Mouse (Mus musculus) neural tube, embryonic 10.5 days (tissue): ENCODE measurements around the gene Peli1.

ENCODE experiments used
- DNase-seq: peaks from one replicate; pipeline ENCODE4 v3.0.0-alpha.2; 2017; ENCODE audit warnings: low spot score; ENCODE audit errors: extremely low spot score

The Peli1 gene

DNA sequence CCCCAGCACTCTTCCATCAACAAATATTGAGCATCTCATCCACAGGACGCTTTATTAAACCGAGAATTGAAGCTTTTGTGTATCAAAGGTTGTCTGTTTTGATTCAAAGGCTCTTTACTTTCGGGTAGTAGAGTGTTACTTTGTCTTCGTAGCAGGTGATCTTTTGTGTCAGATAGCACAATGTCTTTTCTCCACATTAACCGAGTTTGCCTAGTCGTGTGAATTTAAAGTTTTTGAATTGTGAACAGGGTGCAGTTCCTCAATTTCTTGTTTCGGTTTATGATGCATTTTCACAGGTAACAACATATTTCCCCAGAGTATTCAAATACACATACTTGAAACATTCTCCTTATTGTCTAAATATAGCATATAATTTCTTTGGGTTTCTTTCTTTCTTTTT is 1.5 kb downstream of the Peli1 start:
- no peak for DNase-seq

DNA sequence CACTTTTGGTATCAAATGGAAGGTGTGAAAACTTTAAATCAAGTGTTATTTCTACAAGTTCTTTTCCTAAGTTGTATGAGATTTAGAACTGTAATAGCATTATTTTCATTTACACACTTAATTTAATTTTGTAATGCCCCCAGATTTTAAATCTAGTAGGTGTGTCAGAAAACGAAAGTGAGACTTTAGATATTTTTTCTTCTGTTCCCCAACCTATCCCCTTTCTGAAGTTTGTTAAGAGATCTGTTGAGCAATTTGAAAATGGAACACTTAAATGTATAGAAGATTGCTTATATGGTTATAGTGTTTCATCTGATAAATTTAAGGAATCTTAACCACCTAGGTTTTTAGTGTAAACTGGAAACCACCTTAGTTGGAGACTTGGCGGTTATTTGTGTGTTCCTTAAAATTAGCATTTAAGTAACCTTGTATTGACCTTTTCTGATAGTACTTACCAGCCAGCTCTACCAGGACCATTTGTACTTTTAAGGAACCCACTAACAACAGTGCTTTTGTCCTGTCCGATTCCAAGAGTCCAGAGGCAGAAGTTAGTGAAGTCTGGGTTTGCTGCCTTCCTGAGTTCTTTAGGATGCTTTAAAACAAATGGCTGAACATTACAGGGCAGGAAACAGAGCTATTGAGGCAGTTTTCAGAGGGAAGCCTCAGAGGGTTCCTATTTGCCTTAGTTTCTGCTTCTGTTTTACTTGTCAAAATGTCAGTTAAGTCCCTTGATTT is 2.2 kb downstream of the Peli1 start:
- no peak for DNase-seq

DNA sequence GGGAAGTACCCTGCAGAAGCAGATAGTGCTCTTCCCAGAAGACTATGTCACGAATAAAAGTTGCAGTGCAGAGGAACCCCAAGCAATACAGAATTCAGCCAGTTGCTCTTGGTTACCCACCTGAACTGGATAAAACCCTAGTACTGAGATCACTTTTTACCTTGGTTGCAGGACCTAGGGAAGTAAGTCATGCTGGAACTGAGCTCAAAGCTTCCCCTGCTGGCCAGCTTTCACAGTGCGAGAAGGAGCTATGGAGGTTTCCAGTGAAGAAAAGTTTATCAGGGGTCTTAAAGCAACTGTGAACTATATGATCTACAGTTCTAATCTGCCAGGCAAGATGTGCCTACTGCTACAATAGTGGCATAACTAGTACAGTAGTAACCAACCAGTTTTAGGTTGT is 5.5 kb downstream of the Peli1 start:
- DNase-seq, result no peak

DNA sequence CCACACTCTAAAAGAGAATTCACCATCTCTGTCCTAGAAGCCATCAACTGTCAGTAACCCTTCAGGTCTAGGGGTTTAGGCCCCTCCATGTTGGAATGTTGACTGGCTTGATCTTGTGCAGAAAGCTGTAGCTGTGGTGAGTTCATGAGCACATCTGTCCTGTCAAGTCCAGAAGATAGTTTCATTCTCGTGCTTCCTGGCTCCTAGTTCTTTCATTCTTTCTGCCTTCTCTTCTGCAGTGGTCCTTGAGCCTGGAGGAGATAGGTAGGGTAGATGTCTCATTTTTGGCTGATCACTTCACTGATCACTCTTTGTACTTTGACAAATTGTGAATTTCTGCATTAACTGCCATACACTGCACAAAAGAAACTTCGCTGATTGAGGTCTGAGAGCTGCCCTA is 7.4 kb downstream of the Peli1 start:
- no peak for DNase-seq

DNA sequence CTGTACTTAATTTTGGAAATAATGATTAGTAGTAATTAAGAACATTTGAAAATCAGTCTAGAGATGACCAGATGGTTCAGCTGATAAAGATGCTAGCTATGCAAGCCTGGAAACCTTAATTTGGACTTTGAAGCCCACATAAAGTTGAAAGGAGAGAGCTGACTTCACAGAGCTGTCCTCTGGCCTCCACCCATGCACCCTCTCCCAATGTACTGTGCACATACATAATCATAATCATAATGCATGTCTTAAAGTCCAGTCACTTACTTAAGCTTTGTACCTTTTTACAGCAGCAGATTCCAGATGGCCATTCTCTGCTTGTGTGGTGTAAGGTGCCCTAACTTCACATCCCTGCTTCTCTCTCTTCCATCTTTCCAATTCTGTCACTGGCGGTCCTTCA is 9.6 kb downstream of the Peli1 start:
- DNase-seq, result no peak

DNA sequence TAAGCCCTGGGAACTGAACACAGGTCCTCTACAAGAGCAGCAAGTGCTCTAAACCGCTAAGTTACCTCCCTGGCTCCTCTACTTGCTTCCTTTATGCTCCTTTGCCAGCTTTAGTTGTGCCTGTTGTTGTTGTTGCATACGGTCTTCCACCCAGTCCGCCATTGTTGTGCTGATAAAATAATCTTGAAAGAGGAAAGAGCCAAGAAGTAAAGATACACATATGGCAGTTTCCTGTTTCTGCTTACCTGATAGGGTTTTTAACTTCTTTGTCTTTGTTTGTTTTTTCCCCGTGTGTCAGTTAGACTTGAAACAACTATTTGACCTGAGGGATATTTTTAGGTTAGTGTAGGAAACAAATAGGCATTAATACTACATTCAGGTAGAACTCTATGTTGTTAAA is 10.2 kb downstream of the Peli1 start:
- DNase-seq, result no peak

DNA sequence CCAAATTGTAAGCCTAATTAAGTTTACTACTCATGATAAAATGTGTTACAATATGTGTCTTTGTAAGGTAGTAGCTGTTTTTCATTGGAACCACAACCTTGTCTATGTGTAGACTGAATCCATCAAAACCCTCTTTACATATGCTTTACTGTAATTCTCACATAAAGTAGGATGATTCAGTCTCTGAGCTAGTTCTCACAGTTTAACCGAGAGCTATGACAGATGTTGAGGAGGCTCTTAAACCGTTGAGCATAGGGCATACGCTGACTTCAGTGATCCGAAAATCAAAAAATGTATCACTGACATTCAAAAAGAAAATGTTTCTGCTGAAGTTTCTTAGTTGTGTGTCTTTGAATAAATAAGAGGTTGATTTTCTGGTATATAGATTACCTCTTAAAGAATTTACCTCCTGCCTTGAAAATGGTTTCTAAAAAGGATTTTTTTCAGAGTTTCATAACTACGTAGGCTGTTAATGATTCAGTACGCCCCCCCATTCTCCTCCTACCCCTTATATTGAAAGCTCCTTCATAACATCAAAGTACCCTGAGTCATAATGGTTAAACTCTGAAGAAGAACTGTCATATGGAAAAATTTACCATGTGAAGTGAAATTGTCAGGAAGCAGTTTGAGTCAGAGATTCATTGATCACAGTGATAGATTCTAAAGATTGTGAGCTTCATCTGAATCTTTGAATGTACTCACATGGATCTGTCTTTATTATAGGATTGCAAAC is 11.3 kb downstream of the Peli1 start:
- no peak for DNase-seq

DNA sequence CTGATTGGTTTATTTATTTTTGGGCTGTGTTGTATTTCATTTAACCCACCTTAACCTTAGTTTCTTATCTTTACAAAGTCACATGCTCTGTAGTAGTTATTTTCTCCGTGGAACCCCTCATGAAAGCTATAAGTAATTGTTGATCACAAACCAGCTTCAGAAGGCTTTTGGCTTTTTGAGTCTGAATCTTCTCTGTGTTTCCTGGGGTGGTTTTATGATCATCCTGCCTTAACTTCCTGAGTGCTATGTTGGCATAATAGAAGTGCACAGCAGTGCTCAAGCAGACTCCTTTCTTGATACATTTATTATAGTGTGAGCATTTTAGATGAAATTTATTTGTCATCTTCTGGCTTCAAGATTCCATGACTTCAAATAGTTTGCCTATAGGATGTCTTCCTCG is 12.1 kb downstream of the Peli1 start:
- no peak for DNase-seq

DNA sequence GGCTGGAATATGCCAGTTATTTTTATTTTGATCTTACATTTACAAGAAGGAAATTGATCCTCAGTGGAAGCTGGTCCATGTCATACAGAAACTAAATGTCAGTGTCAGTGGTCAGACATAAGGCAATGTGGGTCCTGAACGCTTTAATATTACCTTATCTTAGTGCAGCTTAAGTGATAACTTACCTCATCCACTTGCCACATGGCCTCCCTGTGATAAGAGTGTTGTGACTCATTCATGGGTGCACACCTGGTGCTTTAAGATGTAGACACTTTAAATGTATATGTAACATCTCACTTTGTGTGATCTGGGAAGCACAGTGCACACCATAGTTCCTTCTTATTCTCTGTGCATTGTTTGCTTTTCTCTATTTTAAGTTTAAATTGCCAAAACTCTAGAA is 14.3 kb downstream of the Peli1 start:
- no peak for DNase-seq

DNA sequence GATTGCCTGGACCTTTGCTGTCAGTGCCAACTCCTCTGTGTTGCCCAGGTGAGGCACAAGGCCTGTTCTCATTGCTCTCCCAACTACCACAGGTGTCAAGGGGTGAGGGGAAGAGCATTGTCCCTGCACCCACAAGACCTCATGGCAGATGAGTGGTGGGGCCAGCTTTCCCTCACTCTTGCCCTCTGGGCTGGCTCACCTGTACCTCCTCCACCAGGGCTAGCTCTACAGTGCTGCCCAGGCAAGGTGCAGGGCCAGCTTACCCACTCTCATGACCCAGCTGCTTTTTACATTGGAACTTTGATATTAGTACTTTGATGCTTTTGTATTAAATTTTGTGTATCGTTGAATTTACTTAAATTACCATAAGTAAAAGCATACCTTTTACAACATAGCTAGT is 16.0 kb downstream of the Peli1 start:
- DNase-seq, result no peak

DNA sequence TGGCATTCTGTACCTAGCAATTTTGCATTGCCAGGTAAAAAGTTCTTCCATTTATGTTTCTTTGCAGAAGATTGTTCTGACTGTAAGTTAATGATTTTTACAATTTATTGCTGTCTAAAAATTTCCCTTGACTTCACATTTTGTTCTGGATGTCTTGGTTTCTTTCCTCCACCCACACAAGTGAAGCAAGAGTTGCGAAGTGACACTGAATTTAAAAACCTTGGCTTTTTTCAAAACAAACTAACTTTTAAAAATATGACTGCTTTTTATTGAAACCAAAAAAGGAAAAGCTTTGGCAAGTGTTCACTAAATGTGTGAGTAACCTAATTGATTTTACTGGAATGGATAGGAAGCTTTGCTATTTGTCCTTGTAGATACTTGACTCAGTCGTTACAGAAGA is 18.2 kb downstream of the Peli1 start:
- no peak for DNase-seq

DNA sequence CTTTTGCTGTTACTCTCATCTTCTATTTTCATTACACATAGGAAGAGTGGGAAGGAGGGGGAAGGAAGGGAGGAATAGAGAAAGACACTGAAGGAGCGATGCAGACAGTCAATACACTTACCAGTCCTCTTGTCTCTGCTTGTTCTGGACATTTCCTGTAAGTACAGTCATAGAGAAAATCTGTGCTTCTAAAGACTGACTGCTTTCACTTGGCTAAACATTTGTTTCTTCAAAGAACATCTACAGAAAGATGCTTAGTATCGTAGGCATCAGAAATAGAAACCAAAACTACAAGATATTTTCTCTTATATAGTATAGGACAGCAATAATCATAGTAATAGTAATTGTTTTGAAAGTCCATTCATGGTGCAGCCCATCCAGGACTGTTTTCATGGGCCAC is 23.4 kb downstream of the Peli1 start:
- no peak for DNase-seq

DNA sequence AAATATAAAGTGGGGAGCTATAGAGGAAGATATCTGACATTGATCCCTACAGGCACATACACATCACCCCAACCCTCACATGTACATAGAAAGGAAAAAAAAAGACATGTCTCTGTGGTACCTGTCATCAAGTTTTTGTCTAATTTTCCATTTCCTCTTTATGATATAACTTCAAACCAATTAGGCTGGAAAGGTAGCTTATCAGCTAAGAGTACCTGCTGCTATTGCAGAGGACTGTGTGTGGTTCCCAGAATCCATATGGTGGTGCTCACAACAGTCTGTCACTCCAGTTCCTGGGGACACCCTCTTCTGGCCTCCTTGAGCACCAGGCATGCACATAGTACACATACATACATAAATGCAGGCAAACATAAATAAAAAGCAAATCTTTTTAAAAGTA is 24.7 kb downstream of the Peli1 start:
- DNase-seq, result no peak

DNA sequence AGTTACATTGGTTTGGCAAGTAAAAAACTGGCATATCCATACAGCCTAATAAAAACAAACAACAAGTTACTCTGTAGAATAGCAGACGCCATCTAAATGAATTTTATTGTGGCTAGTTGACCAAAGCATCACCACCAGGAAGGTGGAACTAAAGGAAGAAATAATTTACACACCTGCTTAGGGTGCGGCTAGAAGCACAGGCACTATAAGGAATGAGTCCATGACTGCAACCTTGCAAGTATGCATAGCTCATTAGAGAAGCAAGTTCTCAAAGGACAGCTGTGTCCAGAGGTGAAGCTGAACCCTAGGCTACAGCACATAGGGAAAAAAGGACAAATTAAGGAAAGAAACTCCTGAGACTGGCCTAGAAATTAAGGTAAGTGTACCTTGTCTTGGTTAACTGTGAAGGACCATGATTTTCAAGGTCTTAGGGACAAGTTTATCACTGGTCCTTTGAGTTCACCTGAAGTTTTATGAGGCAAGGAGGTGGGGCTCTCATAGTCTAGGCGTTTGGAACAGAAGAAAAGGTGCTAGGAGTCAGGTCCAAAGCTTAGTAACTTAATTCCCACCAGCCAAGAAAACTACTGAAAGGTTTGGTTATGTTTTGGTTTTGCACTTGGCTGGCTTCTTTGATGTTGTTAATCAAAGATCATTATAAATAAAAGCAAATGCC is 25.7 kb downstream of the Peli1 start:
- no peak for DNase-seq

DNA sequence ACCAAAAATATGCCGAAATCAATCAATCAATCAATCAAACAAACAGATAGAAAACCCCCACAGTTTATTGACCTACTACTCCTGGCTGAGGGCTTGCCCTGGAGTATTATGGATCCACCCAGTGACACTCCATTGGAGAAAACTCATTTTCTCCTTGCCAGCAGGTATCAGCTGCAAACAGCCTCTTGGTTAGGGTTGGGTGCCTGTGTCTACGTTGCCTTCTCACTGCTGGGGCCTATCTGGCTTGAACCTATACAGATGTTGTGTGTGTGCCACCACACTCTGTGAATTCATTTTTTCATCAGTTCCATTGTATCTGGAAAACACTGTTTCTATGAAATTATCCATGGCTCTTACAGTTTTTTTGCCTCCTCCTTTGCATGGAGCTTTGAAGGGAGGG is 30.6 kb downstream of the Peli1 start:
- no peak for DNase-seq

DNA sequence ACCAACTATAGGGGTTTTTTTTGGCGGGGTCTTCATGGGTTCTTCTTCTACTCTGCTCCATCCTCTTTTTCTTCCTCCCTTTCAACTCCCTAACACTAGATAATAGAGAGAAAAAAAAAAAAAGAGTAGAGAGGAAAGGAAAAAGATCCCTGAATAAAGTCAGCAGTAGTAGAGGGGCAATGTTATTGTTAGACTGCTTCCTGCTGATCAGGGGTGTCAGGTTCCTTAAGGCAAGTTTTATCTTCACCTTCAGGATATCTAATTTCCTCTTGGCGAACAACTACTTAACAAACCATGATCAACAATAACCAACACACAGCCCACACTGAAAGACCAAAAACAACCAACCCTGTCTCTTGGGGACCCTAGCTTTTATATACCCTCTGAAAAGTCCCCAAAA is 31.3 kb downstream of the Peli1 start:
- DNase-seq, result no peak

DNA sequence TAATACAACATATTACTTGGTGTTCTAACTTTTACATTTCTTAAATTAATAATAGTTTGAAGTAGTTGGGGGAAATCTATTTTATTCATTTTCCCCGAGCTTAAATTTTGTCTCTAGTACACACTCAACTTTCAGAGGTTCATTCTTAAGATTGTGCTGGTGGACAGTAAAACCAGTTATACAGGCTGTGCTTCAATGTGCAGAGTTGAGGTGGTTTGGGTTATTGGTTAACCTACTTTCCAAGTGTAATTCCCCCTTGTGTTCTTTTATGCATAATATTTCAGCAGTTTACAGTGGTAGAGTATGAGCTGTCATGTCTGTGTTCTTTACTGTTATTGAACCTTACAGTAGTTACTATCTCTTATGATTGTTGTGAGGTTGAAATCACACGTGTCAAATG is 40.6 kb downstream of the Peli1 start:
- DNase-seq, result no peak

DNA sequence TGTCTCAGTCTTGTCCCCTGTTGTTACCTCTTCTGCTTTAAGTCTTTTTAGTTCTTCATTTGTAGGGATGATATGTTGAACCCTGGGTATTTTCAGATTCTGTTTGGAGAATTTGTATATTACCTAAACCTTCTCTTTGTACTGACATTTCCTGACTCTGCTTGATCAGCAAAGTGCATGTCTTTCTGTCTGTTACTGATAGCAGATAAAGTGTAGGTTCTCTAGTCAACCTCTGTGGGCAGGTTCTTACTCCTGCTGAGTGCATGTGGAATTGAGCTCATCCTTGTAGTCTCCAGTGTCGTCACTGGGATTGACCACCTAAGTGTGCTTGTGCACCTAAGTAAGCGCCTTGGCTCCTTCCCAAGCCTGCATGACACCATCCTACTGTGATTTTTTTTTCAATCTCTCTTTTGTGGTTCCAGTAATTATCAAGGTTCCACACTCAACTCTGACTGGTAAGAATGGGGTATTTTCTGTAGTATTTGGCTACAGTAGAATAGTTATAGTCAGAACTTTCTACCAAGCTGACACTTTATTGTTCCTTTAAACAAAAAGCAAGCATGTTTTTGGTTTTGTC is 43.9 kb downstream of the Peli1 start:
- no peak for DNase-seq

DNA sequence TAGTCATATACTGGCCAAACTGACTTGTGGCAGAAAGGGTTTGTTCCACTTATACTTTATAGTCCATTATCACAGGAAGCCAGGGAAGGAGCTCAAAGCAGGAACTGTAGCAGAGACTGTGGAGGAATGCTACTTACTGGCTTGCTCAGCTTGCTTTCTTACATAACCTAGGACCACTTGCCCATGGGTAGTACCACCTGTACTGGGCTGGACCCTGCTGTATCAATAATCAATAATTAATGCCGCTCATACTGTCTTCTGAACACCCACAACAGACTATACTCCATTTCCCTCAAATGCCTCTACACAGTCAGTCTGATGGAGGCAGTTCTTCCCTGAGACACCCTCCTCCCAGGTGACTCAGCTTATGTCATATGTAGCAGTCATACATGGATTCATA is 48.4 kb downstream of the Peli1 start:
- no peak for DNase-seq

DNA sequence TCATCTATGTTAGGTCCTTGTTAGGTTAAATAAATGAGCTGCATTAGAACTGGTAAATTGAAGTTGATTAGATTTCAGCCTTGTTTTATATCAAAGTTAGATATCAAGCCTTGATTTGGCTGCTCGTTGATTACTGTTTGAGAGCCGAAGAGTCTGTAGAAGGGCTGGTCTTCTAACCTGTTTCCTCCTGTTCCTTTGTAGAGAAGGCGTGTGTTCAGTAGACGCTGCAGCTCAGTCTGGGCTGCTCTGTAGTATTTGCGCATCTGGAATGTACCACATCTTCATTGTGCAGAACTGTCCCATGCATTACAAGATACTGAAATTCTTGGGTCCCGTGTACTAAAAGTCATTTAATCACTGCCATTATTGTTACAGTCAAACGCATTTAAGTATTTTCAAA is 50.2 kb downstream of the Peli1 start:
- no peak for DNase-seq

DNA sequence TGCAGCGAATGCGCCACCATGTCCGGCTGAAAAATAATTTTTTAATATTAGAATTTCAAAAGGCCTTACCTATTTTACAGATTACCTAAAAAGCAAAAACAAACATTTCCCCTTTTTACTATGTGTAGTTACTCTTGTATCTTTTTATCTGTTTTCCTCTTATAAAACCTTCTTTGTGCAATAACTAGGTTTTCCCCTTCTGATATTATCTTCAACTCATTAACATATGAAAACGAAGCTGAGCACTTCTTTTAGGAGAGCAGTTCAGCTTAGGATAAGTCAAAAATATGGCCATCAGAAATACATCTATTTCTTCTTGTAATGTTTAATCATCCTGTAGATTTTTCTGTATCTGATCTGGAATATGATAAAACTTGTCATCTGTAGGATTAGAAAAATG is 50.7 kb downstream of the Peli1 start:
- DNase-seq, result no peak

DNA sequence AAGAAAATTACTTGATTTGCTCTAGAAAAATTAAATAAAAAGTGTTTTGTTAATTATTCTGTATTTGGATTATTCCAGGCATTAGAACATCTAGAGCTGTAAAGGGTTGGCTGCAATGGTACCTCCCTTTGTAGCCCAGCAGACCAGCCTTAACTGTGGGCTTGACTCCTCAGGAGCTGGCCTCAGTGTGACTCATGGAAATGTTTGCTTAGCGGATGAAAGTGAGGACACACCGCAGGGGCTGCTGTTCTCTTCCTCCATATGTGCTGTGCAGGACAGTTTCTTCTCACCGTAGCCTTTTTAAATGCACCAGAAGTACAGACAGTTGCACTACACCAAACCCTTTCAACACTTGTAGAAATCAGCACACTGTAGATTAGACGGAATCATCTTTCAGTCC is 58.4 kb downstream of the Peli1 start:
- no peak for DNase-seq
